Mouse (Mus musculus) embryonic fibroblast, embryonic 13.5 days (primary cell): ENCODE measurements around the gene Ccdc92b.

ENCODE experiments used
- CTCF ChIP-seq: IDR thresholded peaks from 2 replicates; pipeline ENCODE4 v1.5.1; 2011; ENCODE audit warnings: mild to moderate bottlenecking, control low read depth, low read length, moderate library complexity, borderline replicate concordance; ENCODE audit not compliant: insufficient read depth
- POLR2A ChIP-seq: IDR thresholded peaks from 2 replicates; pipeline ENCODE4 v1.6.1; 2011; ENCODE audit warnings: low read depth, mild to moderate bottlenecking, control low read depth, low read length, moderate library complexity

DNA sequence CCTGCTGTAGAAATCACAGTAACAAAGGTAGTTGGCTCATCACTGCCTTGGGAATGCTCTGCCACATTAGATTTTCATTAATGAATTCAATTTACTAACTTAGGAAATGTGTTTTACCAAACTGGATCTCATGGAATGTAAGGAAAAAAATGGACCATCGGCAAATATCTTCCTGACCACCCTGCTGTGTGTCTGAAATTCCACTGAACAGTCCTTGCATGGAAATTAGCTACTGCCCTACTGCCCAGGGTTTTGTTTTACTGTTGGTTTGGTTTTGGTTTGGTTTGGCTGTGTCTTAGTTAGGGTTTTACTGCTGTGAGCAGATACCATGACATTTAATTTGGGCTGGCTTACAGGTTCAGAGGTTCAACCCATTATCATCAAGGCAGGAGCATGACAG is 17.1 kb upstream of the Ccdc92b start:
- no peak for TF ChIP-seq CTCF
- no peak for TF ChIP-seq POLR2A
